Mouse (Mus musculus): ENCODE data around the gene Aldh16a1. TPM values are rescaled to one million over a fixed set of nuclear protein-coding genes. Genes with fewer than 3 reads are reported as not detected.

Gene Aldh16a1
- polyA plus RNA-seq, 1 experiment from 2014 or later: 66.6 TPM

GRCm38 (mm10) chr7:45193871-45194785 lies 39.7 kb upstream of the Aldh16a1 start:
- no peaks in the 10 kb centered on the region for H3K36me3 ChIP-seq (ENCODE audit: control insufficient read depth, insufficient read depth, low read length)
- no peaks in the 10 kb centered on the region for H3K4me1 ChIP-seq (replicated peaks; ENCODE audit: control insufficient read depth, insufficient read depth, low read length)
- H3K9me3 ChIP-seq (ENCODE audit: control insufficient read depth, low read length): no peaks in the 10 kb centered on the region
- WGBS: 64% methylated on average over 17 of the region's 17 CpGs
- no peak overlapping the region for H3K4me2 ChIP-seq (ENCODE audit: low read length)
- H3K4me3 ChIP-seq (ENCODE audit: low read depth, low read length): no peak overlapping the region
- peaks cover 10% of the 10 kb centered on the region; the same call in 1 of the 2 replicates for H3K27me3 ChIP-seq (replicated peaks; ENCODE audit: control insufficient read depth, insufficient read depth, low read length)
- H3K27ac ChIP-seq (ENCODE audit: low read depth): no peak overlapping the region
- DNase-seq (ENCODE audit: low spot score): no peak
- no peak for ATAC-seq (replicated peaks; ENCODE audit: low FRiP score, low TSS enrichment, low read depth)
- no peak overlapping the region for H3K9ac ChIP-seq (ENCODE audit: low read length)

- Histone ChIP-seq H3K27me3 (replicated peaks; ENCODE audit: control insufficient read depth, insufficient read depth, low read length) (peaks cover 16% of the 10 kb centered on the region; the same call in 1 of the 2 replicates), H3K4me2 (ENCODE audit: low read length) (no peak overlapping the region), H3K36me3 (ENCODE audit: control insufficient read depth, insufficient read depth, low read length) (no peaks in the 10 kb centered on the region), H3K27ac (ENCODE audit: low read depth) (no peak overlapping the region), H3K4me1 (replicated peaks; ENCODE audit: control insufficient read depth, insufficient read depth, low read length) (no peaks in the 10 kb centered on the region), H3K9ac (ENCODE audit: low read length) (no peak overlapping the region), H3K4me3 (ENCODE audit: low read depth, low read length) (no peak overlapping the region), H3K9me3 (ENCODE audit: control insufficient read depth, low read length) (no peaks in the 10 kb centered on the region)
- 67% methylated on average over 5 of the region's 5 CpGs for WGBS
- DNase-seq (ENCODE audit: low spot score): no peak
- no peak for ATAC-seq (replicated peaks; ENCODE audit: low FRiP score, low TSS enrichment, low read depth)
Measured at GRCm38 (mm10) chr7:45193406-45193805, 39.0 kb upstream of the Aldh16a1 start.

DNA sequence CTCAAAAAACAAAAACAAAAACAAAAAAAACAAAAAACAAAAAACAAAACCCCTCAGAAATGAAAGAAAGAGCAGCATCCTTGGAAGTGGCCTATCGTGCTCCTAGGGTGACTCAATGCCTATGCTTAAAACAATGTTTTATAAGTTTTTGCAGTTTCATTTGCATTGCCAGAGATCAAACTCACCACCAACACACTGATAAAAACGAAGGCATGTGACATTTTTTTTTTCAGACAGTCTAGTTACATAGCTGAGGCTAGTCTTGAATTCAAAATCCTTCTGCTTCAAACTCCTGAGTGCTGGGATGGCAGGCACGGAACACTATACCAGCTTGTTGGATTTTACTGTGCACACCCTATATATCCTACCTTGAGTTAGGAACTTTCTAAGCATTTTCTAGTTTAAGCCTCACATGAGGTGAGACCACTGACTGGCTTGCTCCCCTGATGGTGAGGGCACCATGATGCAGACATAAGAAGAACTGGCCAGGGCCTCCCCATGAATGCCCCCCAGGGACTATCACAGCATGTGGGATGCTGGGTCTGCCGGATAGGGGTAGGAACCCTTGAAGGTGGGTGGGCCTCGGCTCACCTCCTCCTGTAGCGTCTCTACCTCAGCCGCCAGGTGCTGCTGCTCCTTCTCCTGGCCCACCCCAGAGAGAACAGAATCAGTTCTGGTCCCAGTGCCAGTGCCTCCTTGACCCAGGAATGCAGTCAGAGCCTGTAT lies 38.4 kb upstream of the Aldh16a1 start:
- no peak for ATAC-seq (replicated peaks; ENCODE audit: low FRiP score, low TSS enrichment, low read depth)
- no peak overlapping the region for H3K27ac ChIP-seq (ENCODE audit: low read depth)

GRCm38 (mm10) chr7:45191803-45192363 lies 37.5 kb upstream of the Aldh16a1 start:
- H3K4me3 ChIP-seq (ENCODE audit: low read depth, low read length): no peak overlapping the region
- no peak for ATAC-seq (replicated peaks; ENCODE audit: low FRiP score, low TSS enrichment, low read depth)
- WGBS: 7% methylated on average over 8 of the region's 8 CpGs

More for the DNA sequence above, 38.4 kb upstream of the Aldh16a1 start:
- H3K36me3 ChIP-seq (ENCODE audit: control insufficient read depth, insufficient read depth, low read length): no peaks in the 10 kb centered on the region
- no peaks in the 10 kb centered on the region for H3K9me3 ChIP-seq (ENCODE audit: control insufficient read depth, low read length)
- H3K4me3 ChIP-seq (ENCODE audit: low read depth, low read length): no peak overlapping the region
- H3K4me2 ChIP-seq (ENCODE audit: low read length): no peak overlapping the region
- H3K27me3 ChIP-seq (replicated peaks; ENCODE audit: control insufficient read depth, insufficient read depth, low read length): peaks cover 21% of the 10 kb centered on the region; the same call in 1 of the 2 replicates
- DNase-seq (ENCODE audit: low spot score): no peak
- H3K9ac ChIP-seq (ENCODE audit: low read length): no peak overlapping the region
- H3K4me1 ChIP-seq (replicated peaks; ENCODE audit: control insufficient read depth, insufficient read depth, low read length): no peaks in the 10 kb centered on the region
- 87% methylated on average over 7 of the region's 7 CpGs for WGBS

GRCm38 (mm10) chr7:45191161-45191560 lies 36.8 kb upstream of the Aldh16a1 start:
- Histone ChIP-seq H3K27ac (ENCODE audit: low read depth) (no peak overlapping the region), H3K9me3 (ENCODE audit: control insufficient read depth, low read length) (no peaks in the 10 kb centered on the region), H3K27me3 (replicated peaks; ENCODE audit: control insufficient read depth, insufficient read depth, low read length) (peaks cover 33% of the 10 kb centered on the region), H3K4me1 (replicated peaks; ENCODE audit: control insufficient read depth, insufficient read depth, low read length) (no peaks in the 10 kb centered on the region), H3K4me3 (ENCODE audit: low read depth, low read length) (no peak overlapping the region), H3K36me3 (ENCODE audit: control insufficient read depth, insufficient read depth, low read length) (no peaks in the 10 kb centered on the region), H3K4me2 (ENCODE audit: low read length) (no peak overlapping the region), H3K9ac (ENCODE audit: low read length) (no peak overlapping the region)
- DNase-seq (ENCODE audit: low spot score): no peak
- ATAC-seq (replicated peaks; ENCODE audit: low FRiP score, low TSS enrichment, low read depth): no peak
- 60% methylated on average over 2 of the region's 2 CpGs for WGBS

More at GRCm38 (mm10) chr7:45191803-45192363, 37.5 kb upstream of the Aldh16a1 start:
- Histone ChIP-seq H3K9ac (ENCODE audit: low read length) (no peak overlapping the region), H3K27me3 (replicated peaks; ENCODE audit: control insufficient read depth, insufficient read depth, low read length) (peaks cover 25% of the 10 kb centered on the region), H3K27ac (ENCODE audit: low read depth) (no peak overlapping the region), H3K36me3 (ENCODE audit: control insufficient read depth, insufficient read depth, low read length) (no peaks in the 10 kb centered on the region), H3K4me2 (ENCODE audit: low read length) (no peak overlapping the region), H3K9me3 (ENCODE audit: control insufficient read depth, low read length) (no peaks in the 10 kb centered on the region), H3K4me1 (replicated peaks; ENCODE audit: control insufficient read depth, insufficient read depth, low read length) (no peaks in the 10 kb centered on the region)
- no peak for DNase-seq (ENCODE audit: low spot score)

DNA sequence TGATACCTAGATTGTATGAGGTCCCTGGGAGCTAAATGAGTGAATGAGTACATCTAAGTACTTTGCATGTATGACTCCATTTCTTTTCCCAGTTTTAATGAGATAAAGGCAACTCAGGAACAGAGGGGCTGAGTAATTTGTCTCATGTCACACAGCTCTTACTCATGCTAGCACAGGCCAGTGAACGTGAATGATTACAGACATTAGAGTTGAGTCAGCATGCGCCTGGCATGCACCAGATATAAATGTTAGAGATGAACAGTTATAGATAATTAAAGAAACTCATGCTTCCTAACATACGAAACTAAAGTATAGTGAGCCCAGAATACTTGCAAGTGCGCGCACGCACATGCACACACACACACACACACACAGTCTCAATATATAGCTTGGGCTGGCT lies 35.8 kb upstream of the Aldh16a1 start:
- no peak for ATAC-seq (replicated peaks; ENCODE audit: low FRiP score, low TSS enrichment, low read depth)

DNA sequence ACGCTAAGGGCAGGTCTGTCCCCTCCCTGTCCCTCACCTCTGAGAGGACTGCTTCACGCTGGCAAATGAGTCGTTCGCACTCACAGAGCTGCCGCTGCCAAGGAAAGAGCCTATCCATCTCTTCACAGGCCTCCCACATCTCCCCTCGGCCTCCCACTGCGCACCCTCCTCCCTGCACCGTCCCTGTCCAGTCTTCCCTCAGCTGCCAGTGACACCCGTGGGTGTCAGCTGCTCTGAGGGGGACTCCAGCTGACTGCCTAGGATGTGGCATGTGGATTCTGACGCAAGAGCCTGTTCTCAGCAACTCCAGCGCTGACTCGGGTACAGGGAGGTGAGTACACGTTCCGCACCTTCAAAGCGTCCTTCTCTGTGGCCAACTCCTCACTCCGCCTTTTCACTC lies 35.2 kb upstream of the Aldh16a1 start:
- WGBS: 50% methylated on average over 16 of the region's 16 CpGs
- no peaks in the 10 kb centered on the region for H3K4me1 ChIP-seq (replicated peaks; ENCODE audit: control insufficient read depth, insufficient read depth, low read length)
- no peak overlapping the region for H3K4me3 ChIP-seq (ENCODE audit: low read depth, low read length)
- peaks cover 48% of the 10 kb centered on the region for H3K27me3 ChIP-seq (replicated peaks; ENCODE audit: control insufficient read depth, insufficient read depth, low read length)
- ATAC-seq (replicated peaks; ENCODE audit: low FRiP score, low TSS enrichment, low read depth) (no peak), DNase-seq (ENCODE audit: low spot score) (no peak)
- H3K9ac ChIP-seq (ENCODE audit: low read length): no peak overlapping the region
- H3K9me3 ChIP-seq (ENCODE audit: control insufficient read depth, low read length): no peaks in the 10 kb centered on the region
- no peaks in the 10 kb centered on the region for H3K36me3 ChIP-seq (ENCODE audit: control insufficient read depth, insufficient read depth, low read length)
- H3K27ac ChIP-seq (ENCODE audit: low read depth): no peak overlapping the region
- no peak overlapping the region for H3K4me2 ChIP-seq (ENCODE audit: low read length)

More for the DNA sequence above, 35.8 kb upstream of the Aldh16a1 start:
- Histone ChIP-seq H3K9ac (ENCODE audit: low read length) (no peak overlapping the region), H3K9me3 (ENCODE audit: control insufficient read depth, low read length) (no peaks in the 10 kb centered on the region), H3K4me1 (replicated peaks; ENCODE audit: control insufficient read depth, insufficient read depth, low read length) (no peaks in the 10 kb centered on the region), H3K27ac (ENCODE audit: low read depth) (no peak overlapping the region), H3K36me3 (ENCODE audit: control insufficient read depth, insufficient read depth, low read length) (no peaks in the 10 kb centered on the region), H3K27me3 (replicated peaks; ENCODE audit: control insufficient read depth, insufficient read depth, low read length) (peaks cover 42% of the 10 kb centered on the region), H3K4me2 (ENCODE audit: low read length) (no peak overlapping the region), H3K4me3 (ENCODE audit: low read depth, low read length) (no peak overlapping the region)
- 88% methylated on average over 6 of the region's 6 CpGs for WGBS
- DNase-seq (ENCODE audit: low spot score): no peak

DNA sequence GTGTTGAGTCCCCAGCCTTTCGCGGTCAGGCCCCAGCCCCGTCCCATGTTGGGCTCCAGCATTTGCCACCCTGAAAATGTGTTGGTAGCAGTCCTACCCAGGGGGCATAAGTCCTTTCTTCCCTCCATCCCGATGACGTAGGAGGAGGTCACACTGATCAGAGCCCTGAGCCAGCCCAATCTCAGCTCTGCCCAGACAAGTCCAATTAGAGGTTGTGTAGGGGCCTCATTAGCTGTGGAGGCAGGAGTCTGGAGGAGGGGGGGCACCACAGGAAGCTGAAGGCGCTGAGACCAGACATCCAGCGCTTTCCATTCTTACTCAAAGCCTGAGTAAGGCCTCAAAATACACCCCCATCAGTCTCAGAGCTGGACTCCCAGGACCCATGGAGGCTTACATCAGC lies 31.5 kb upstream of the Aldh16a1 start:
- Histone ChIP-seq H3K4me2 (ENCODE audit: low read length) (no peak overlapping the region), H3K9me3 (ENCODE audit: control insufficient read depth, low read length) (no peaks in the 10 kb centered on the region), H3K4me1 (replicated peaks; ENCODE audit: control insufficient read depth, insufficient read depth, low read length) (peaks cover 4% of the 10 kb centered on the region; the same call in 1 of the 2 replicates), H3K4me3 (ENCODE audit: low read depth, low read length) (no peak overlapping the region), H3K27me3 (replicated peaks; ENCODE audit: control insufficient read depth, insufficient read depth, low read length) (peaks cover 85% of the 10 kb centered on the region), H3K36me3 (ENCODE audit: control insufficient read depth, insufficient read depth, low read length) (no peaks in the 10 kb centered on the region), H3K27ac (ENCODE audit: low read depth) (no peak overlapping the region), H3K9ac (ENCODE audit: low read length) (no peak overlapping the region)
- DNase-seq (ENCODE audit: low spot score) (no peak), ATAC-seq (replicated peaks; ENCODE audit: low FRiP score, low TSS enrichment, low read depth) (no peak)
- WGBS: 68% methylated on average over 7 of the region's 7 CpGs
